Mouse (Mus musculus) heart, postnatal 0 days (tissue): Measurements from ENCODE around the gene Bglap3. TPM values are rescaled to one million over a fixed set of nuclear protein-coding genes. Genes with fewer than 3 reads are reported as not detected.
A peak's percentile ranks its signal among the peaks of the same experiment; 100 is the strongest.
"Not testable (repeated sequence)": the region's sequence is repeated elsewhere in the genome, so short reads cannot be mapped to it uniquely, and the experiment has no call there.

ENCODE experiments used
- ATAC-seq: fragments of 200-750 bp; cut with Nextera tagmentation; 2 replicates; pipeline ENCODE4 v1.8.0; 2017; ENCODE audit warnings: low read depth, moderate number of reproducible peaks, moderate library complexity; ENCODE audit not compliant: insufficient read depth
- DNase-seq: peaks from one replicate; pipeline ENCODE4 v3.0.0-alpha.2; 2016; ENCODE audit warnings: low spot score
- H3K27ac ChIP-seq: fragments of 300-500 bp; sonication (generic); 2 replicates; pipeline ENCODE4 v1.5.1; 2014; ENCODE audit warnings: low read depth, mild to moderate bottlenecking
- H3K27me3 ChIP-seq: fragments of 300-500 bp; sonication (generic); 2 replicates; pipeline ENCODE4 v1.6.1; 2014; ENCODE audit warnings: low read length, mixed read lengths; ENCODE audit not compliant: control insufficient read depth, insufficient read depth
- H3K36me3 ChIP-seq: fragments of 300-500 bp; sonication (generic); replicated peaks from 2 replicates; pipeline ENCODE4 v1.6.1; 2014; ENCODE audit warnings: low read length, mixed read lengths; ENCODE audit not compliant: control insufficient read depth, insufficient read depth
- H3K4me1 ChIP-seq: fragments of 300-500 bp; sonication (generic); 2 replicates; pipeline ENCODE4 v1.6.1; 2014; ENCODE audit warnings: antibody characterized with exemption; ENCODE audit not compliant: control insufficient read depth, insufficient read depth
- H3K4me2 ChIP-seq: fragments of 300-500 bp; sonication (generic); 2 replicates; pipeline ENCODE4 v1.6.1; 2014; ENCODE audit warnings: low read depth, mild to moderate bottlenecking, low read length, moderate library complexity
- H3K4me3 ChIP-seq: fragments of 300-500 bp; sonication (generic); 2 replicates; pipeline ENCODE4 v1.5.1; 2014; ENCODE audit warnings: low read depth, low read length
- H3K9ac ChIP-seq: fragments of 300-500 bp; sonication (generic); replicated peaks from 2 replicates; pipeline ENCODE4 v1.6.1; 2014; ENCODE audit warnings: low read depth, low read length, mixed read lengths
- H3K9me3 ChIP-seq: fragments of 300-500 bp; sonication (generic); replicated peaks from 2 replicates; pipeline ENCODE4 v1.6.1; 2016; ENCODE audit warnings: low read length; ENCODE audit not compliant: control insufficient read depth
- CTCF ChIP-seq: IDR thresholded peaks from 2 replicates; pipeline ENCODE4 v1.5.1; 2016; ENCODE audit warnings: antibody characterized with exemption, control low read depth, low read depth
- EP300 ChIP-seq: IDR thresholded peaks from 2 replicates; pipeline ENCODE4 v1.6.1; 2016; ENCODE audit warnings: antibody characterized with exemption, low read depth
- WGBS: fragments of 180-500 bp; shearing (Covaris S2); extraction: QIAGEN DNeasy Blood & Tissue Kit; methylation state at CpG from one replicate; pipeline ENCODE4 v1.1.7; 2014; 5-methylcytosine and 5-hydroxymethylcytosine counted together
- polyA plus RNA-seq: library from polyadenylated mRNA; unstranded; fragments of >200 nt; fragmentation: Nextera tagmentation; extraction: Ambion mirVana; gene quantifications from 2 replicates; pipeline ENCODE4 v1.2.1, GENCODE M21; 2015
- total RNA-seq: library from RNA; depleted of rRNA; stranded (reverse); fragments of >200 nt; gene quantifications from 2 replicates; pipeline ENCODE4 v1.2.3, GENCODE M21; 2014; ENCODE audit warnings: low replicate concordance

Bglap3 gene
- total and polyA plus RNA-seq, 2 experiments from 2014 or later, result not detected

- 0 out of 2 replicates have a peak overlapping the region, but pooled peaks have one; percentile 11 for H3K4me3 ChIP-seq
Observed at GRCm38 (mm10) chr3:88366830-88367428, 5.6 kb downstream of the Bglap3 start.

GRCm38 (mm10) chr3:88365705-88366361 is 6.7 kb downstream of the Bglap3 start:
- 45% methylated on average over 34 of the region's 34 CpGs for WGBS
- H3K4me2 ChIP-seq, result no peak overlapping the region

More at GRCm38 (mm10) chr3:88366830-88367428, 5.6 kb downstream of the Bglap3 start:
- H3K27me3 ChIP-seq, result peaks cover 10% of the 10 kb centered on the region
- not testable (repeated sequence) for H3K36me3 ChIP-seq, H3K27ac ChIP-seq, H3K9ac ChIP-seq, DNase-seq, H3K9me3 ChIP-seq, H3K4me2 ChIP-seq, H3K4me1 ChIP-seq
- WGBS, result 6% methylated on average over 16 of the region's 22 CpGs
- peak; percentile 42; the same call in 1 of the 2 replicates for ATAC-seq

GRCm38 (mm10) chr3:88364337-88364736 is 8.2 kb downstream of the Bglap3 start, which contains the start of gene Paqr6:
TSS of gene Paqr6 (plus strand) at chr3:88364584.
- Histone ChIP-seq H3K27ac (peak within 1 kb of the TSS; percentile 30; the same call in 1 of the 2 replicates), H3K9me3 (no peaks in the 10 kb centered on the region), H3K4me3 (0 out of 2 replicates have a peak within 1 kb of the TSS, but pooled peaks have one; percentile 10), H3K4me2 (peak within 1 kb of the TSS; percentile 38), H3K27me3 (peaks cover 10% of the 10 kb centered on the region), H3K36me3 (peaks cover 32% of the 10 kb centered on the region), H3K4me1 (no peaks in the 10 kb centered on the region; the same call in 1 of the 2 replicates), H3K9ac (no peak within 1 kb of the TSS)
- 7% methylated on average over 16 of the region's 16 CpGs for WGBS
- peak; percentile 62 for ATAC-seq
- TF ChIP-seq EP300 (no peak), CTCF (no peak)
- peak; percentile 20 for DNase-seq

More at GRCm38 (mm10) chr3:88365705-88366361, 6.7 kb downstream of the Bglap3 start:
- no peak overlapping the region for H3K4me3 ChIP-seq
- no peak for ATAC-seq
- H3K9ac ChIP-seq, result no peak overlapping the region
- DNase-seq, result no peak
- 0 out of 2 replicates have a peak, but pooled peaks cover 4% of the 10 kb centered on the region for H3K9me3 ChIP-seq
- H3K36me3 ChIP-seq, result peaks cover 17% of the 10 kb centered on the region
- no peaks in the 10 kb centered on the region; the same call in 1 of the 2 replicates for H3K4me1 ChIP-seq
- peaks cover 10% of the 10 kb centered on the region for H3K27me3 ChIP-seq
- TF ChIP-seq CTCF (no peak), EP300 (no peak)
- no peak overlapping the region for H3K27ac ChIP-seq

GRCm38 (mm10) chr3:88363700-88364099 is 8.8 kb downstream of the Bglap3 start:
- TF ChIP-seq EP300 (no peak), CTCF (no peak)
- ATAC-seq, result peak; percentile 13; the same call in 1 of the 2 replicates
- no peak for DNase-seq
- peak overlapping the region; percentile 30; the same call in 1 of the 2 replicates for H3K27ac ChIP-seq
- H3K9ac ChIP-seq, result no peak overlapping the region
- H3K4me1 ChIP-seq, result no peaks in the 10 kb centered on the region; the same call in 1 of the 2 replicates
- H3K4me2 ChIP-seq, result no peak overlapping the region
- peaks cover 39% of the 10 kb centered on the region for H3K36me3 ChIP-seq
- no peak overlapping the region for H3K4me3 ChIP-seq
- H3K27me3 ChIP-seq, result peaks cover 10% of the 10 kb centered on the region
- H3K9me3 ChIP-seq, result no peaks in the 10 kb centered on the region
- 32% methylated on average over 4 of the region's 4 CpGs for WGBS

GRCm38 (mm10) chr3:88361612-88362313 is 10.8 kb downstream of the Bglap3 start:
- peaks cover 10% of the 10 kb centered on the region for H3K27me3 ChIP-seq
- no peak overlapping the region for H3K4me3 ChIP-seq
- no peak for TF ChIP-seq CTCF
- TF ChIP-seq EP300, result no peak
- 78% methylated on average over 2 of the region's 2 CpGs for WGBS
- no peaks in the 10 kb centered on the region for H3K9me3 ChIP-seq
- DNase-seq (no peak), ATAC-seq (no peak)
- H3K4me1 ChIP-seq, result no peaks in the 10 kb centered on the region; the same call in 1 of the 2 replicates
- no peak overlapping the region for H3K4me2 ChIP-seq
- no peak overlapping the region for H3K27ac ChIP-seq
- H3K36me3 ChIP-seq, result peaks cover 58% of the 10 kb centered on the region
- no peak overlapping the region for H3K9ac ChIP-seq
